8 mouse cellular contexts compared by ENCODE assay signal in the genomic region with DNA sequence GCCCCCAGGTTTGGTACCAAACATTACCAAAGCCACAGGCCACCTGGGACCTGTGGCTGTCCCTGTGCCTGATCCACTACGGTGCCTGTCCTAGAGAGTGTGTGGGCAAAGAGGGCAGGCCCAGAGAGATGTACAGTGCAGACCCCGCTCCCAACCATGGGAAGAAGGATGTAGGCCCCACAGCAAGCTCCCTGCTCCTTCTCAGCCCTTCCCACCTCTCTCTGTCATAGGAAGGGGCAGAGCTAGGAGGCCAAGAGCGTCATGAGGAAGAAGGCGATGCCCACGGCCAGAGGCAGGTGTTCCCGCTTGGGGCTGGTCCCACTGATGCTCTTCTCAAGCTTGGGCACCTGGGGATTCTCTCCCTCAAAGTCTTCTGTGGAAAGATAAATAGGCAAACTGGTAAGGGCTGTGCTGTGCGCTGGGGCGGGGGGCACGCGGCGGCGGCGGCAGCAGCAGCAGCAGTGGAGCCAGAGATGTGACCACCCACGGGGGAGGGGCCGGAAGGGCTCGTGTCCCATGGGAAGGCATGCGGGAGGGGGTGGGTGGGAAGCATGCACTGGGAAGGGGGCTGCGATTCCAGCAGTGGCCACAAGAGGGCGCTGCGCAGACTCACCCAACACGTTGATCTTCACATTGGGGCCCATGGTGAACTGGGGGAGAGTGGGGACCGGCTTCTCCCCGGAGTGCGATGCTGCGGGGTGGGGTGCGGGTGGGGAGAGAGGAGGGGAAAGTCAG. TPM values are rescaled to one million over a fixed set of nuclear protein-coding genes. Genes with fewer than 3 reads are reported as not detected.
DNase-seq lines count a peak whose midpoint lies in the region; ATAC-seq lines count a peak whose summit lies in the region.

No protein-coding gene starts in this region.

- H3K4me1 ChIP-seq in intestine, embryonic 15.5 days (replicated peaks), result peaks cover 43% of the 10 kb centered on the region
- peaks cover 42% of the 10 kb centered on the region for H3K4me1 ChIP-seq in limb, embryonic 11.5 days (ENCODE audit: control insufficient read depth, insufficient read depth, low read length)
- H3K4me1 ChIP-seq in midbrain, embryonic 12.5 days, result peaks cover 44% of the 10 kb centered on the region

- 6% methylated on average over 26 of the region's 26 CpGs for WGBS in intestine, embryonic 15.5 days
- WGBS in limb, embryonic 11.5 days, result 8% methylated on average over 23 of the region's 26 CpGs
- 5% methylated on average over 26 of the region's 26 CpGs for WGBS in midbrain, embryonic 12.5 days

- H3K4me2 ChIP-seq in intestine, embryonic 15.5 days (replicated peaks), result peak overlapping the region; percentile 61
- H3K4me2 ChIP-seq in limb, embryonic 11.5 days (ENCODE audit: low read depth, severe bottlenecking), result peak overlapping the region; percentile 50
- H3K4me2 ChIP-seq in midbrain, embryonic 12.5 days (replicated peaks), result peak overlapping the region; percentile 60

- no peak overlapping the region for H3K27ac ChIP-seq in intestine, embryonic 15.5 days
- H3K27ac ChIP-seq in limb, embryonic 11.5 days (replicated peaks; ENCODE audit: low read depth, low read length), result no peak overlapping the region
- H3K27ac ChIP-seq in midbrain, embryonic 12.5 days (replicated peaks), result no peak overlapping the region

- peak overlapping the region; percentile 27 for H3K4me3 ChIP-seq in intestine, embryonic 15.5 days (replicated peaks)
- H3K4me3 ChIP-seq in limb, embryonic 11.5 days (ENCODE audit: low read depth, low read length), result peak overlapping the region; percentile 21
- H3K4me3 ChIP-seq in midbrain, embryonic 12.5 days, result peak overlapping the region; percentile 36

- H3K27me3 ChIP-seq in intestine, embryonic 15.5 days (replicated peaks), result peaks cover 24% of the 10 kb centered on the region
- H3K27me3 ChIP-seq in limb, embryonic 11.5 days (ENCODE audit: control insufficient read depth, insufficient read depth, low read length), result peaks cover 20% of the 10 kb centered on the region
- H3K27me3 ChIP-seq in midbrain, embryonic 12.5 days, result peaks cover 58% of the 10 kb centered on the region

- H3K9me3 ChIP-seq in intestine, embryonic 15.5 days, result no peaks in the 10 kb centered on the region
- H3K9me3 ChIP-seq in limb, embryonic 11.5 days (ENCODE audit: control insufficient read depth, low read length), result 0 out of 2 replicates have a peak, but pooled peaks cover 3% of the 10 kb centered on the region
- no peaks in the 10 kb centered on the region for H3K9me3 ChIP-seq in midbrain, embryonic 12.5 days

- intact Hi-C loops in gastrocnemius, postnatal 36 days (cut with DNase I), result loop anchor here (5.0 kb wide), 1 partner anchor 172 kb away; no protein-coding TSS in a partner anchor

- peak; percentile 33; the same call in 1 of the 2 replicates for ATAC-seq in common myeloid progenitor, adult 5-6 weeks (replicated peaks; ENCODE audit: low read depth, poor library complexity, severe bottlenecking)
- ATAC-seq in intestine, embryonic 15.5 days, result peak; percentile 35
- 0 out of 2 replicates have a peak, but pooled peaks have one; percentile 3 for ATAC-seq in limb, embryonic 11.5 days (ENCODE audit: insufficient number of reproducible peaks, low FRiP score, low TSS enrichment, low read depth)
- peak; percentile 34 for ATAC-seq in midbrain, embryonic 12.5 days (ENCODE audit: low FRiP score, low read depth)

- peak; percentile 54 to 71 for DNase-seq in urinary bladder, postnatal 36 days (ENCODE audit: low spot score in 2 of 2)
- DNase-seq in urinary bladder, adult 2 months (ENCODE audit: low spot score), result no peak
- peak; percentile 80 to 83 for DNase-seq in gastrocnemius, postnatal 36 days
- peak; percentile 94 for DNase-seq in limb, embryonic 11.5 days (ENCODE audit: low spot score)
- peak; percentile 58 to 79 for DNase-seq in spleen, postnatal 10 days (ENCODE audit: low spot score in 2 of 2)

- H3K36me3 ChIP-seq in intestine, embryonic 15.5 days, result no peaks in the 10 kb centered on the region
- no peaks in the 10 kb centered on the region for H3K36me3 ChIP-seq in limb, embryonic 11.5 days (ENCODE audit: control insufficient read depth, insufficient read depth, low read length)
- H3K36me3 ChIP-seq in midbrain, embryonic 12.5 days, result no peaks in the 10 kb centered on the region

- peak overlapping the region; percentile 11; the same call in 1 of the 2 replicates for H3K9ac ChIP-seq in intestine, embryonic 15.5 days
- peak overlapping the region; percentile 17; the same call in 1 of the 2 replicates for H3K9ac ChIP-seq in limb, embryonic 11.5 days (ENCODE audit: low read length)
- H3K9ac ChIP-seq in midbrain, embryonic 12.5 days (replicated peaks), result peak overlapping the region; percentile 42; the same call in 1 of the 2 replicates

RNA-seq across cellular contexts. Expression of a gene that starts 7.4 kb away (rescaled TPM):
- polyA plus RNA-seq in urinary bladder, adult 2 months (2012; rRNA removed), result 0.36 and 0.55 TPM in 2 replicates
- total RNA-seq in common myeloid progenitor, adult 5-6 weeks (2017), result not detected in 2 replicates
- not detected for total RNA-seq in gastrocnemius, postnatal 36 days (2021)
- 9.0 and 9.2 TPM in 2 replicates for polyA plus RNA-seq in intestine, embryonic 15.5 days (2015; fragmentation: Nextera tagmentation; extraction: Ambion mirVana)
- 13.9 and 19.3 TPM in 2 replicates for polyA plus RNA-seq in limb, embryonic 11.5 days (2014; fragmentation: Nextera tagmentation; extraction: Ambion mirVana)
- polyA plus RNA-seq in midbrain, embryonic 12.5 days (2016; fragmentation: Nextera tagmentation; extraction: Ambion mirVana), result 10.7 and 11.1 TPM in 2 replicates

RNA-seq across cellular contexts. Expression of a gene that starts 22.5 kb away (rescaled TPM):
- polyA plus RNA-seq in urinary bladder, adult 2 months (2012; rRNA removed), result 3.4 and 3.7 TPM in 2 replicates
- total RNA-seq in common myeloid progenitor, adult 5-6 weeks (2017), result 1.7 and 3.8 TPM in 2 replicates
- total RNA-seq in gastrocnemius, postnatal 36 days (2021), result under 1 TPM in 1 of 2 experiments, not detected in 1; 0.15 TPM
- polyA plus RNA-seq in intestine, embryonic 15.5 days (2015; fragmentation: Nextera tagmentation; extraction: Ambion mirVana), result 16.9 and 18.1 TPM in 2 replicates
- 46.9 and 48.9 TPM in 2 replicates for polyA plus RNA-seq in limb, embryonic 11.5 days (2014; fragmentation: Nextera tagmentation; extraction: Ambion mirVana)
- 16.8 and 17.3 TPM in 2 replicates for polyA plus RNA-seq in midbrain, embryonic 12.5 days (2016; fragmentation: Nextera tagmentation; extraction: Ambion mirVana)

RNA-seq across cellular contexts. Expression of a gene that starts 34.4 kb away (rescaled TPM):
- 41.8 and 43.5 TPM in 2 replicates for polyA plus RNA-seq in urinary bladder, adult 2 months (2012; rRNA removed)
- not detected in 2 replicates for total RNA-seq in common myeloid progenitor, adult 5-6 weeks (2017)
- 10 to 100 TPM; 10.1 to 11.5 TPM for total RNA-seq in gastrocnemius, postnatal 36 days (2021)
- 57.9 and 58.5 TPM in 2 replicates for polyA plus RNA-seq in intestine, embryonic 15.5 days (2015; fragmentation: Nextera tagmentation; extraction: Ambion mirVana)
- polyA plus RNA-seq in limb, embryonic 11.5 days (2014; fragmentation: Nextera tagmentation; extraction: Ambion mirVana), result 42.4 and 47.7 TPM in 2 replicates
- 9.5 and 11.0 TPM in 2 replicates for polyA plus RNA-seq in midbrain, embryonic 12.5 days (2016; fragmentation: Nextera tagmentation; extraction: Ambion mirVana)

RNA-seq across cellular contexts. Expression of a gene that starts 34.4 kb away (rescaled TPM):
- 96.1 and 101 TPM in 2 replicates for polyA plus RNA-seq in urinary bladder, adult 2 months (2012; rRNA removed)
- total RNA-seq in common myeloid progenitor, adult 5-6 weeks (2017), result 34.0 and 35.2 TPM in 2 replicates
- 10 to 100 TPM; 15.8 to 23.2 TPM for total RNA-seq in gastrocnemius, postnatal 36 days (2021)
- 45.5 and 49.5 TPM in 2 replicates for polyA plus RNA-seq in intestine, embryonic 15.5 days (2015; fragmentation: Nextera tagmentation; extraction: Ambion mirVana)
- 17.8 and 21.0 TPM in 2 replicates for polyA plus RNA-seq in limb, embryonic 11.5 days (2014; fragmentation: Nextera tagmentation; extraction: Ambion mirVana)
- polyA plus RNA-seq in midbrain, embryonic 12.5 days (2016; fragmentation: Nextera tagmentation; extraction: Ambion mirVana), result 35.0 and 37.0 TPM in 2 replicates

RNA-seq across cellular contexts. Expression of a gene that starts 45.0 kb away (rescaled TPM):
- polyA plus RNA-seq in urinary bladder, adult 2 months (2012; rRNA removed), result 128 and 156 TPM in 2 replicates
- 32.5 and 65.3 TPM in 2 replicates for total RNA-seq in common myeloid progenitor, adult 5-6 weeks (2017)
- 1 to 10 TPM; 8.3 to 9.1 TPM for total RNA-seq in gastrocnemius, postnatal 36 days (2021)
- 60.6 and 63.9 TPM in 2 replicates for polyA plus RNA-seq in intestine, embryonic 15.5 days (2015; fragmentation: Nextera tagmentation; extraction: Ambion mirVana)
- 46.4 and 47.2 TPM in 2 replicates for polyA plus RNA-seq in limb, embryonic 11.5 days (2014; fragmentation: Nextera tagmentation; extraction: Ambion mirVana)
- polyA plus RNA-seq in midbrain, embryonic 12.5 days (2016; fragmentation: Nextera tagmentation; extraction: Ambion mirVana), result 38.1 and 39.6 TPM in 2 replicates
